Mouse (Mus musculus) left cerebral cortex, postnatal 4 days (tissue): ENCODE data around the gene Mecom. TPM values are rescaled to one million over a fixed set of nuclear protein-coding genes. Genes with fewer than 3 reads are reported as not detected.
A peak's percentile ranks its signal among the peaks of the same experiment; 100 is the strongest.
"Not testable (repeated sequence)": the region's sequence is repeated elsewhere in the genome, so short reads cannot be mapped to it uniquely, and the experiment has no call there.

Experiments
- DNase-seq: peaks from one replicate; pipeline ENCODE4 v3.0.0-alpha.2; 2022
- intact Hi-C: fragments of 180-260 bp; cut with DNase I; formaldehyde crosslinking; loops from one replicate; pipeline ENCODE4 v1.15.1; 2025
- total RNA-seq, 2 experiments: library from RNA; stranded (reverse); gene quantifications; 2 replicates each; pipeline ENCODE4 v1.2.3; 2021

The Mecom gene
- total RNA-seq, 2 experiments from 2014 or later, result 5.3 to 6.0 TPM

- DNase-seq, result no peak
- intact Hi-C loops, result no loop called here
Measured at GRCm38 (mm10) chr3:30453046-30453445, 94.8 kb downstream of the Mecom start.

- intact Hi-C loops, result no loop called here
- no peak for DNase-seq
Measured at GRCm38 (mm10) chr3:30452511-30452910, 95.3 kb downstream of the Mecom start.

- no peak for DNase-seq
- intact Hi-C loops, result no loop called here
Measured at GRCm38 (mm10) chr3:30450206-30450965, 97.4 kb downstream of the Mecom start.

- intact Hi-C loops, result no loop called here
Measured at GRCm38 (mm10) chr3:30448624-30449023, 99.2 kb downstream of the Mecom start.

GRCm38 (mm10) chr3:30445970-30446442 lies 101.8 kb downstream of the Mecom start:
- intact Hi-C loops, result no loop called here
- DNase-seq, result no peak

More at GRCm38 (mm10) chr3:30448624-30449023, 99.2 kb downstream of the Mecom start:
- no peak for DNase-seq

GRCm38 (mm10) chr3:30445247-30445969 lies 102.4 kb downstream of the Mecom start:
- no peak for DNase-seq
- intact Hi-C loops, result no loop called here

- intact Hi-C loops, result no loop called here
- DNase-seq, result no peak
Measured at GRCm38 (mm10) chr3:30441646-30442045, 106.2 kb downstream of the Mecom start.

GRCm38 (mm10) chr3:30438007-30438406 lies 109.8 kb downstream of the Mecom start:
- intact Hi-C loops, result no loop called here

GRCm38 (mm10) chr3:30436561-30436960 lies 111.2 kb downstream of the Mecom start:
- intact Hi-C loops, result no loop called here
- no peak for DNase-seq

More at GRCm38 (mm10) chr3:30438007-30438406, 109.8 kb downstream of the Mecom start:
- DNase-seq, result no peak

GRCm38 (mm10) chr3:30436131-30436530 lies 111.7 kb downstream of the Mecom start:
- intact Hi-C loops, result no loop called here
- DNase-seq, result no peak

- intact Hi-C loops, result no loop called here
- no peak for DNase-seq
Measured at GRCm38 (mm10) chr3:30428877-30429276, 118.9 kb downstream of the Mecom start.

GRCm38 (mm10) chr3:30424036-30424435 lies 123.8 kb downstream of the Mecom start:
- no peak for DNase-seq
- intact Hi-C loops, result no loop called here

GRCm38 (mm10) chr3:30421948-30422347 lies 125.9 kb downstream of the Mecom start:
- intact Hi-C loops, DNase-seq: not testable (repeated sequence)

GRCm38 (mm10) chr3:30420899-30421298 lies 126.9 kb downstream of the Mecom start:
- no peak for DNase-seq
- intact Hi-C loops, result no loop called here

- intact Hi-C loops, result no loop called here
- no peak for DNase-seq
Measured at GRCm38 (mm10) chr3:30414173-30414572, 133.6 kb downstream of the Mecom start.

- no peak for DNase-seq
- intact Hi-C loops, result no loop called here
Measured at GRCm38 (mm10) chr3:30410778-30411177, 137.0 kb downstream of the Mecom start.

- no peak for DNase-seq
- intact Hi-C loops, result no loop called here
Measured at GRCm38 (mm10) chr3:30404821-30405220, 143.0 kb downstream of the Mecom start.

GRCm38 (mm10) chr3:30398911-30399310 lies 148.9 kb downstream of the Mecom start:
- DNase-seq, result no peak
- intact Hi-C loops, result no loop called here

GRCm38 (mm10) chr3:30394911-30395310 lies 152.9 kb downstream of the Mecom start:
- peak; percentile 45 for DNase-seq
- intact Hi-C loops, result no loop called here

GRCm38 (mm10) chr3:30392662-30393061 lies 155.1 kb downstream of the Mecom start:
- DNase-seq, result no peak
- intact Hi-C loops, result no loop called here

- intact Hi-C loops, result no loop called here
- no peak for DNase-seq
Measured at GRCm38 (mm10) chr3:30392218-30392617, 155.6 kb downstream of the Mecom start.

GRCm38 (mm10) chr3:30390346-30390745 lies 157.5 kb downstream of the Mecom start:
- no peak for DNase-seq
- intact Hi-C loops, result no loop called here
